Mouse (Mus musculus): ENCODE results near the gene Atf7ip2.
"Not testable (repeated sequence)": the region's sequence is repeated elsewhere in the genome, so short reads cannot be mapped to it uniquely, and the experiment has no call there.

Atf7ip2 gene

DNA sequence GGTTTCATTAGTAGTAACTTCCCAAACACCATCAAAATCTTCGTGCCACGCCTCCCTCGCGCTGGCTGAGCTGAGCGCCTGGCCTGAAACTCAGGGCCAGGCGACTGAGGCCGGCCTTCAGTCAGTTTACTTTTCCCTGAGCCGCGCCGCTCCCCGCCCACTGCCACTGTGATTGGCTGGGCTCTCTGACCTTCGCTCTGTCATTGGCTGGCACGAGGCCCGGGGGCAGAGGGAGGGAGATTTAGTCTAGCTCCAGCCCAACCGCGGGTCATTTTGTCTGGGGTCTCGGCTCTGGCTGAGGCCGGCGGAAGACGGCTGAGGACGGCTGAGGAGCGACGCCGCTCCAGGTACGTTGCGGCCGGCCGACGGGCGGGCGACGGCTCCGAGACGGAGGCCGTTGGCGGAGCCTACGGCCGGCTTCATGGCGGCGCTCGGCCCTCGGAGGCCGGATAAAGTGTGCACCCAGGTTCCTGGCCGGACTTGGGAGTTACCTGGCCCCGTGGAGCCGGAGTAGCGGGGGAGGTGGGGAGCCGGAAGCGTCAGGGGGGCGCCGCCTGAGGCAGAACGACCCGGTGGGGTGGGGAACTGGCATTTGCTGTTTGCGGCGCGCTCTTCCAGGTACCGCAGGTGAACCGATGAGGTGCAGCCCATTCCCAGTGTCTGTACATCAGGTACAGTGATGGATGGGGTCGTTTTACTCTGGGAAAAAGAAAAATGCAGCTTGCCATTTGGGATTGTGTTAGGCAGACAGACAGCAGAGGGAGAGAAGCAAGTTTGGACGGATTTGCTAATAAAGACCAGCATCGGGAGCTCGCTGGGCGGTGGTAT lies at the start of gene Atf7ip2:
Atf7ip2 (plus strand) TSS at position 34 of the 828 bp plus-strand sequence.
- in situ Hi-C loops (cut with MboI, MseI) = no loop called here

- in situ Hi-C loops (cut with MboI, MseI) = no loop called here
Measured at GRCm38 (mm10) chr16:10143166-10143565, 49.3 kb upstream of the Atf7ip2 start.

- in situ Hi-C loops (cut with MboI, MseI) = no loop called here
Measured at GRCm38 (mm10) chr16:10147401-10147800, 45.1 kb upstream of the Atf7ip2 start.

DNA sequence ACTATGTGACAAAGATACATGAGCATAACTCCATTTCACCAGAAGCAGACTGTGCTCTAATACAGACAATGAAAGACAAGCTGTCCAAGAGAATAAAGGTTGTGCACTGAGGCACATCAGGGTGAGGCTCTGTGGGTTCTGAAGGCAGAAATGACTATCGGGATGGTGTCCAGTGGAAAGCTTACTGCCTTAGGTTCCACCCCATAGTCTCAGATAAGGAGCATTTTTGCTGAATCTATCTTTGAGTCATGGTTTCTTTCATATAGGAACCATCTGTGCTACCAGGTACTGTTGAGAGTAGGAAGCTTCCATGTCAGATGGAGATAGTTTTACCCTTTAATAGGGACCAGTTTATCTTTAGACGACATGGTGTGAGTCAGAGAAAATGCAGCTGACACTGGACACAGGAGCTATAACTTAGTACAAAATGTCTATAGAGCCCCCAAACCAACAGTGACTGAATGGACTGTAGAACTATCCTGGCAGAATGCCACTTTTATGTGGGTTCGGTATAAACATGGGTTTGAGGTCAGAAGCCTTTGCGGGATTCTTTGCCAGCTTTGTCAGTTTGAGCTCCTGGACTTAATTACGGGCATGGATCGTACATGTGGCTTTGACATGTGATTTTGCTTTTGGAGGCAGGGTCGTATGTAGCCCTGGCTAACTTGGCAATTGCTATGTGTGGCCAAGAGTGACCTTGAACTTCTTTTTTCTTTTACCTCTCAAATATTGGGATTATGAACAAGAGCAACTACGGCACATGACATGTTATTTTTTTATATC lies 23.2 kb upstream of the Atf7ip2 start:
- in situ Hi-C loops (cut with MboI, MseI) = no loop called here

GRCm38 (mm10) chr16:10170005-10170404 lies 22.5 kb upstream of the Atf7ip2 start, which contains the start of gene Rpl39l:
Gene Rpl39l (plus strand): TSS chr16:10170226.
- in situ Hi-C loops (cut with MboI, MseI) = no loop called here

- in situ Hi-C loops (cut with MboI, MseI) = no loop called here
Measured at GRCm38 (mm10) chr16:10171276-10171675, 21.2 kb upstream of the Atf7ip2 start.

DNA sequence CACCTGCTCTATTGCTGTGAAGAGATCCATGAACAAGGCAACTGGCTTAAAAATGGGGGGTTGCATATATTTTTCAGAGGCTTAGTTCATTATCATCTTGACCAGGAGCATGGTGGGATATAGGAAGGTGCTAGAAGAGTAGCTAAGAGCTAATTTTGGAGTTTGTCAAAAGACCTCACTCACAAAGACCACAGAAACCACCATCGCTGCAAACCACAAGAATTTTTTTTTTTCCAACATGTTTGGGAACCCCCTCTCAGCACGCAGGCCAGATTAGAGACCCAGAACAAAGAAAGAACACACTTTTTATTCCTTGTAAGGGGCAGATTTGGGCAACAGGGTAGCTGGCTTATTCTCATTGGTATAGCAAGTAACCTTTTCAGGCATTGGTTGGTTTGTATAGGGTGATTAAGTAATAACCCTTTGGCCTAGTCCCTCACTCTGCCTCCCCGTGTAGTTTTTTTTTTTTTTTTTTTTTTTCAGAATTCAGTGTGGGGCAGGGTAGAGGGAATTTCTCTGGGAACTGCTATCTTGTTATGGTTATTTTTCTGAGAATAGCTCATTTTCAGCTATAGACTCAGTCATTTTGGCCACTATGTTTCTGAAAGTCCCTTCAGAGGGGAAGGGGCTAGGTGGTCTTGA lies 20.2 kb upstream of the Atf7ip2 start:
- in situ Hi-C loops (cut with MboI, MseI) = no loop called here

DNA sequence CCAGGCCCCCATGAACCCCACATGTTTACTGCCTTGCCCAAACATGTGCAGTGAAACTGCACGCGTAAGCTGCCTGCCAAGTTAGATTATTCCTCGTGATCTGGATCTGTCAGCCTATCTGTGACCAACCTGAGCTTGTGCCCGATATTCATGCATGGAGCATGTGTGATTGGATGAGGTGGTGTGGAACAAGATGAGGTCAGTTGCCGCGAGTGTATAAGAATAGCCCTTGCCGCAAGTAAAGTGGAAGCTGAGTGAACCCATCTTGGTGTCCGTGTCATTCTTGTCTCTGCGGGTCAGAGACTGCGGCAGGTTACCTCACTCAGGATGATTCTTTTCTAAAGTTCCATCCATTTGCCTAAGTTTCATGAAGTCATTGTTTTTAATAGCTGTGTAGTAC lies 5.1 kb upstream of the Atf7ip2 start:
- in situ Hi-C loops (cut with MboI, MseI) = not testable (repeated sequence)

DNA sequence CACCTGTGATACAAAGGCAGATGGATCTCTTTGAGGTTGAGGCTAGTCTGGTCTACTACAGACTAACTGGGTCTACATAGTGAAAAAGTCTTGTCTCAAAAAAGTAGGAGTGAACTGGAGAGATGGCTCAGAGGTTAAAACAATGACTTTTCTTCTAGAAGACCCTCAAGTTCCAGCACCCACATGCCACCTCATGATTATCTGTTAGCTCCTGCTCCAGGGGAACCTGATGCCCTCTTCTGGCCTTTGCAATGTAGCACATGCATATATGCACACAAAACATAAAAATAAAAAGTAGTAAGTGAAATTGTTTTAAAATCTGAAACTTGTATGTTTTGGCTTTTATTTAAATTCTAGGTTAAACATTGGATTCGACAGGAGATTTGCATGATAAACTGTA lies 16.3 kb downstream of the Atf7ip2 start:
- in situ Hi-C loops (cut with MboI, MseI) = no loop called here

DNA sequence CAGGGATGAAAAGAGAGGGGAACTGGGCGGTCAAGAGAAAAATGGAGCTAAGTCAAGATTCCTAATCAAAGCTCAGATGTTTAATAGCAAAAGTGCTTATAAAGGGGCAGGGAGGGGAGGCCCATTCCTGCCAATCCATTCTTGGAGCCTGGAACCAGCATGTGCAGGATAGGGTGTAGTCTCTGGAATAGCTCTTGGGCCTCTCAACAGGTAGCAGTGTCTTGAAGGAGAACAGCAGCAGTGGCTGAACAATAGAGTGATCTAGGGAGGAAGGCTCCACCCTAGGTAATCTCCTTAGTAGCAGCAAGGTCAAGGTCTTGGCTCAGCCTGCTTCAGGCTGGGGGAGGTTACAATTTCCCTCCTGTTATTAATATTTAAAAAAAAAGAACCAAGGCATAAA lies 23.9 kb downstream of the Atf7ip2 start:
- in situ Hi-C loops (cut with MboI, MseI) = not testable (repeated sequence)

GRCm38 (mm10) chr16:10217020-10217419 lies 24.5 kb downstream of the Atf7ip2 start:
- in situ Hi-C loops (cut with MboI, MseI) = not testable (repeated sequence)

GRCm38 (mm10) chr16:10227361-10227760 lies 34.8 kb downstream of the Atf7ip2 start:
- in situ Hi-C loops (cut with MboI, MseI) = no loop called here

GRCm38 (mm10) chr16:10236601-10237000 lies 44.1 kb downstream of the Atf7ip2 start:
- in situ Hi-C loops (cut with MboI, MseI) = no loop called here

DNA sequence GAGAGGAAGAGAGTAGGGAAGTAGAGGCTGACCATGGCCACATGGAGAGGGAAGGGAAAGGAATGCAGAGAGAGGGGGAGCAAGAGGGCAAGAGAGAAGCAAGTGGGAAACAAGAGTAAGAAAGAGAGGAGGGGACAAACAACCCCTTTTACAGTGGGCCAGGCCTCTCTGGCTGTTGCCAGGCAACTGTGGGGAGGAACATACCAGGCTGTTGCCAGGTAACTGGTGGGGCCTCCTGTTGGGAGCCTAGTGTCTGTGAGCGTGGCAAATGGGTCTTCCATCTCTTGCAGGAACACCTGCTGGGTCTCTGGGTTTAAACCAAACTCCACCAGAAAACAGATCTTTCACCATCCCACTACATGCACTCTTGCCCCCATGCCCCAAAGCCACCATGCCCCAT lies 61.5 kb downstream of the Atf7ip2 start:
- in situ Hi-C loops (cut with MboI, MseI) = loop anchor here in 1 of 2 experiments (25.0 kb wide), 1 partner anchor 1467 kb away; the partner anchor contains the start of gene Usp7

- in situ Hi-C loops (cut with MboI, MseI) = loop anchor here in 1 of 2 experiments (25.0 kb wide), 1 partner anchor 1485 kb away; the partner anchor contains the start of gene Usp7
Measured at GRCm38 (mm10) chr16:10272256-10272655, 79.7 kb downstream of the Atf7ip2 start.

- in situ Hi-C loops (cut with MboI, MseI) = loop anchor here in 1 of 2 experiments (25.0 kb wide), 1 partner anchor 1487 kb away; the partner anchor contains the start of gene Usp7
Measured at GRCm38 (mm10) chr16:10274465-10274864, 82.0 kb downstream of the Atf7ip2 start.

GRCm38 (mm10) chr16:10276778-10277177 lies 84.3 kb downstream of the Atf7ip2 start:
- in situ Hi-C loops (cut with MboI, MseI) = loop anchor here (5.0 to 25.0 kb wide), 5 partner anchors 121 to 1036 kb away; partner anchors contain the start of genes Tekt5 (in 2 of the 2), Gm11172 (in 1 of the 2), Prm1 (in 1 of the 2) and Snx29 (in 1 of the 2)

- in situ Hi-C loops (cut with MboI, MseI) = loop anchor here (10.0 to 25.0 kb wide), 5 partner anchors 232 to 1696 kb away; partner anchors contain the start of genes Gm11172 (in 1 of the 2), Prm1 (in 1 of the 2), Snx29 (in 1 of the 2) and Tnfrsf17 (in 1 of the 2)
Measured at GRCm38 (mm10) chr16:10280286-10280951, 87.9 kb downstream of the Atf7ip2 start.

GRCm38 (mm10) chr16:10281890-10282289 lies 89.4 kb downstream of the Atf7ip2 start:
- in situ Hi-C loops (cut with MboI, MseI) = loop anchor here (10.0 to 25.0 kb wide), 5 partner anchors 230 to 1697 kb away; partner anchors contain the start of genes Gm11172 (in 1 of the 2), Prm1 (in 1 of the 2), Snx29 (in 1 of the 2) and Tnfrsf17 (in 1 of the 2)

DNA sequence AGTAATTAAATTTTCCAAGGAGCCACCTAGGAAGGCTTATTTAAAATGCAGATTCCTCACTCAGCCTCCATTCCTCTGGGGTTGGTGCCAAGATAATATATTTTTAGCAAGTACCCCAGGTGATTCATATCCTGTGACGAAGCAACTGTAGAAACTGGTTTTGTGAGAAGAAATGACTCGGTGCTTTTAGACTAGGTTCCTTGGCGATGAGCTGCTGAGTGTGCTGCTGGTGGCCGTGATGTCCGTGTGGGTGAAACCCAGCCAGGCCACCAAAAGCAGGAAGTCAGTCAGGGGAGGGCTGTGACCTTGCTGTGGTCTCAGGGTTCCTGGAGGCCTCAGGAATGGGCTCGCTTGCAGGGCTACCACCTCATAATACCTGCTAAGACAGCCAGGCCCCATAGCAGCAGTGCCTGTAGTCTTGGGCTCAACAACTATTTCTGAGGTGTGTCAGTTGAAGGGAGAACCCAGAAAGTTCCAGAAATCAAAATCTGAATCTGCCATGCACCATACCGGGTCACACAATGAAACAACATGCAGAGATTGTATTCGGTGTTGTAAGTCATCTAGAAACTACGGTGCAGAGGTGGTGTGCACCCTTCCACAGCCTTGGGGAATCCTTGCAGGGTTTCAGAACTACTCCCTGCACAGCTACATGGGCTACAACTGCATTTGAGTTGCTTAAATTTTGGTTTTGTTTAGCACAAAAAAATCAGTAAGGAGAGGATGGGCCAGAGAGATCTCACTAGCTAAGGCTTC lies 94.2 kb downstream of the Atf7ip2 start:
- in situ Hi-C loops (cut with MboI, MseI) = loop anchor here (10.0 to 25.0 kb wide), 5 partner anchors 226 to 1702 kb away; partner anchors contain the start of genes Gm11172 (in 1 of the 2), Prm1 (in 1 of the 2), Snx29 (in 1 of the 2) and Tnfrsf17 (in 1 of the 2)
